Mouse (Mus musculus) embryonic facial prominence, embryonic 14.5 days (tissue): ENCODE data around the gene Pifo. TPM values are rescaled to one million over a fixed set of nuclear protein-coding genes. Genes with fewer than 3 reads are reported as not detected.

ENCODE experiments used
- ATAC-seq: fragments of 200-750 bp; cut with Nextera tagmentation; 2 replicates; pipeline ENCODE4 v1.8.0; 2017; ENCODE audit warnings: low read depth, moderate number of reproducible peaks, moderate TSS enrichment
- DNase-seq: peaks from one replicate; pipeline ENCODE4 v3.0.0-alpha.2; 2015; ENCODE audit warnings: low spot score
- H3K27ac ChIP-seq: fragments of 300-500 bp; sonication (generic); replicated peaks from 2 replicates; pipeline ENCODE4 v1.5.1; 2014; ENCODE audit warnings: low read depth, mild to moderate bottlenecking, low read length, moderate library complexity
- H3K27me3 ChIP-seq: fragments of 300-500 bp; sonication (generic); replicated peaks from 2 replicates; pipeline ENCODE4 v1.6.1; 2014; ENCODE audit warnings: low read length; ENCODE audit not compliant: control insufficient read depth, insufficient read depth
- H3K36me3 ChIP-seq: fragments of 300-500 bp; sonication (generic); 2 replicates; pipeline ENCODE4 v1.6.1; 2014; ENCODE audit warnings: low read length, mixed read lengths; ENCODE audit not compliant: control insufficient read depth, insufficient read depth
- H3K4me1 ChIP-seq: fragments of 300-500 bp; sonication (generic); 2 replicates; pipeline ENCODE4 v1.6.1; 2014; ENCODE audit warnings: antibody characterized with exemption, low read length; ENCODE audit not compliant: control insufficient read depth, insufficient read depth
- H3K4me2 ChIP-seq: fragments of 300-500 bp; sonication (generic); 2 replicates; pipeline ENCODE4 v1.6.1; 2014; ENCODE audit warnings: low read depth, mild to moderate bottlenecking, low read length, moderate library complexity, mixed read lengths
- H3K4me3 ChIP-seq: fragments of 300-500 bp; sonication (generic); 2 replicates; pipeline ENCODE4 v1.5.1; 2014; ENCODE audit warnings: low read depth, mild to moderate bottlenecking, low read length
- H3K9ac ChIP-seq: fragments of 300-500 bp; sonication (generic); 2 replicates; pipeline ENCODE4 v1.6.1; 2014; ENCODE audit warnings: low read depth, mild to moderate bottlenecking, low read length, moderate library complexity, mixed read lengths
- H3K9me3 ChIP-seq: fragments of 300-500 bp; sonication (generic); 2 replicates; pipeline ENCODE4 v1.6.1; 2016; ENCODE audit warnings: low read length; ENCODE audit not compliant: control insufficient read depth
- WGBS: fragments of 180-500 bp; shearing (Covaris S2); extraction: QIAGEN DNeasy Blood & Tissue Kit; methylation state at CpG from one replicate; pipeline ENCODE4 v1.1.7; 2014; 5-methylcytosine and 5-hydroxymethylcytosine counted together
- polyA plus RNA-seq: library from polyadenylated mRNA; unstranded; fragments of >200 nt; fragmentation: Nextera tagmentation; extraction: Ambion mirVana; gene quantifications from 2 replicates; pipeline ENCODE4 v1.2.1, GENCODE M21; 2014

The Pifo gene
- polyA plus RNA-seq, 1 experiment from 2014 or later: 13.1 TPM

GRCm38 (mm10) chr3:105959999-105960398 is 54.4 kb downstream of the Pifo start, which contains the start of gene Atp5f1:
Gene Atp5f1 (minus strand): TSS chr3:105960099.
- peaks cover 16% of the 10 kb centered on the region for H3K4me1 ChIP-seq
- ATAC-seq: no peak

GRCm38 (mm10) chr3:105959585-105959984 is 54.9 kb downstream of the Pifo start:
- Histone ChIP-seq H3K4me2 (peak overlapping the region; percentile 88), H3K9me3 (no peaks in the 10 kb centered on the region), H3K4me1 (peaks cover 16% of the 10 kb centered on the region), H3K9ac (peak overlapping the region; percentile 92), H3K27ac (no peak overlapping the region; the same call in 1 of the 2 replicates), H3K4me3 (peak overlapping the region; percentile 85), H3K27me3 (no peaks in the 10 kb centered on the region), H3K36me3 (peaks cover 61% of the 10 kb centered on the region)
- ATAC-seq: peak; percentile 58
- peak; percentile 39 for DNase-seq
- 3% methylated on average over 21 of the region's 26 CpGs for WGBS

More at GRCm38 (mm10) chr3:105959999-105960398, 54.4 kb downstream of the Pifo start, which contains the start of gene Atp5f1:
- Histone ChIP-seq H3K27me3 (no peaks in the 10 kb centered on the region), H3K9me3 (no peaks in the 10 kb centered on the region), H3K27ac (peak within 1 kb of the TSS; percentile 84), H3K4me3 (peak within 1 kb of the TSS; percentile 85), H3K36me3 (peaks cover 61% of the 10 kb centered on the region), H3K9ac (peak within 1 kb of the TSS; percentile 97), H3K4me2 (peak within 1 kb of the TSS; percentile 88)
- 3% methylated on average over 6 of the region's 6 CpGs for WGBS
- no peak for DNase-seq

- no peaks in the 10 kb centered on the region for H3K9me3 ChIP-seq
- 0% methylated on average over 43 of the region's 52 CpGs for WGBS
- H3K27ac ChIP-seq: peak within 1 kb of the TSS; percentile 84
- no peaks in the 10 kb centered on the region for H3K27me3 ChIP-seq
- H3K9ac ChIP-seq: peak within 1 kb of the TSS; percentile 97
- peak within 1 kb of the TSS; percentile 88 for H3K4me2 ChIP-seq
- DNase-seq: peak; percentile 99
- H3K4me3 ChIP-seq: peak within 1 kb of the TSS; percentile 85
- ATAC-seq: peak; percentile 98
- H3K4me1 ChIP-seq: peaks cover 16% of the 10 kb centered on the region
- peaks cover 61% of the 10 kb centered on the region for H3K36me3 ChIP-seq
Observed at GRCm38 (mm10) chr3:105958974-105959580, 55.4 kb downstream of the Pifo start, which contains the start of gene Wdr77. Gene Wdr77 (plus strand): TSS chr3:105959369.

- Histone ChIP-seq H3K27me3 (no peaks in the 10 kb centered on the region), H3K9me3 (no peaks in the 10 kb centered on the region), H3K4me3 (peak overlapping the region; percentile 85), H3K4me2 (peak overlapping the region; percentile 87), H3K36me3 (peaks cover 60% of the 10 kb centered on the region), H3K4me1 (peaks cover 16% of the 10 kb centered on the region), H3K9ac (peak overlapping the region; percentile 97), H3K27ac (no peak overlapping the region)
- DNase-seq (no peak), ATAC-seq (no peak)
- WGBS: 42% methylated on average over 5 of the region's 5 CpGs
Observed at GRCm38 (mm10) chr3:105958204-105958603, 56.2 kb downstream of the Pifo start.

- Histone ChIP-seq H3K4me1 (peaks cover 16% of the 10 kb centered on the region), H3K27ac (no peak overlapping the region), H3K36me3 (peaks cover 60% of the 10 kb centered on the region), H3K4me3 (no peak overlapping the region), H3K9me3 (no peaks in the 10 kb centered on the region), H3K9ac (no peak overlapping the region), H3K27me3 (no peaks in the 10 kb centered on the region), H3K4me2 (no peak overlapping the region)
- ATAC-seq: no peak
- no peak for DNase-seq
- 94% methylated on average over 1 of the region's 1 CpGs for WGBS
Observed at GRCm38 (mm10) chr3:105957235-105957634, 57.2 kb downstream of the Pifo start.

GRCm38 (mm10) chr3:105951348-105951747 is 63.1 kb downstream of the Pifo start:
- Histone ChIP-seq H3K9ac (no peak overlapping the region), H3K27ac (no peak overlapping the region), H3K4me2 (no peak overlapping the region), H3K36me3 (peaks cover 86% of the 10 kb centered on the region), H3K9me3 (no peaks in the 10 kb centered on the region), H3K4me3 (no peak overlapping the region), H3K27me3 (no peaks in the 10 kb centered on the region), H3K4me1 (no peaks in the 10 kb centered on the region)
- WGBS: 91% methylated on average over 7 of the region's 7 CpGs
- no peak for ATAC-seq
- DNase-seq: no peak

Other genes with a start within 250 kb of the Pifo start
- 85.5 and 92.9 TPM in 2 replicates for gene Rap1a, start 213.3 kb downstream of the Pifo start, polyA plus RNA-seq
- 1.4 and 3.0 TPM in 2 replicates for gene Adora3, start 143.8 kb downstream of the Pifo start, polyA plus RNA-seq
- gene Tmigd3, start 143.7 kb downstream of the Pifo start, polyA plus RNA-seq: 0.68 and 0.89 TPM in 2 replicates
- 0.47 and 0.70 TPM in 2 replicates for gene I830077J02Rik, start 82.0 kb downstream of the Pifo start, polyA plus RNA-seq
- gene Wdr77, start 55.3 kb downstream of the Pifo start, polyA plus RNA-seq: 100 and 117 TPM in 2 replicates
- 468 and 483 TPM in 2 replicates for gene Atp5f1, start 54.5 kb downstream of the Pifo start, polyA plus RNA-seq
- gene Ovgp1, start 40.9 kb downstream of the Pifo start, polyA plus RNA-seq: 0.75 and 1.2 TPM in 2 replicates
- gene Chil5, start 18.2 kb upstream of the Pifo start, polyA plus RNA-seq: not detected in 2 replicates
- 0.17 and 0.19 TPM in 2 replicates for gene Chia1, start 98.6 kb upstream of the Pifo start, polyA plus RNA-seq
- 0.11 and 0.22 TPM in 2 replicates for gene Chil3, start 152.9 kb upstream of the Pifo start, polyA plus RNA-seq
- not detected in 2 replicates for gene Chil4, start 204.9 kb upstream of the Pifo start, polyA plus RNA-seq